Mouse (Mus musculus) retina, postnatal 7 days (tissue): ENCODE results near the gene Tbx15.
"Not testable (repeated sequence)": the region's sequence is repeated elsewhere in the genome, so short reads cannot be mapped to it uniquely, and the experiment has no call there.

ENCODE experiments used
- DNase-seq: peaks from one replicate; pipeline ENCODE4 v3.0.0-alpha.2; 2012; ENCODE audit warnings: low read depth, low spot score

Tbx15 gene

GRCm38 (mm10) chr3:99266752-99267303 lies 26.6 kb downstream of the Tbx15 start:
- no peak for DNase-seq

GRCm38 (mm10) chr3:99277973-99278580 lies 37.9 kb downstream of the Tbx15 start:
- DNase-seq, result no peak

- no peak for DNase-seq
Observed at GRCm38 (mm10) chr3:99279718-99280117, 39.5 kb downstream of the Tbx15 start.

GRCm38 (mm10) chr3:99281453-99281852 lies 41.3 kb downstream of the Tbx15 start:
- DNase-seq, result no peak

GRCm38 (mm10) chr3:99288302-99288701 lies 48.1 kb downstream of the Tbx15 start:
- DNase-seq, result no peak

- peak; percentile 9 for DNase-seq
Observed at GRCm38 (mm10) chr3:99290064-99290702, 50.0 kb downstream of the Tbx15 start.

- no peak for DNase-seq
Observed at GRCm38 (mm10) chr3:99290878-99291277, 50.7 kb downstream of the Tbx15 start.

- no peak for DNase-seq
Observed at GRCm38 (mm10) chr3:99291386-99291785, 51.2 kb downstream of the Tbx15 start.

- DNase-seq, result no peak
Observed at GRCm38 (mm10) chr3:99292531-99292931, 52.4 kb downstream of the Tbx15 start.

GRCm38 (mm10) chr3:99294209-99294608 lies 54.0 kb downstream of the Tbx15 start:
- not testable (repeated sequence) for DNase-seq

- no peak for DNase-seq
Observed at GRCm38 (mm10) chr3:99295301-99295700, 55.1 kb downstream of the Tbx15 start.

GRCm38 (mm10) chr3:99296186-99296585 lies 56.0 kb downstream of the Tbx15 start:
- DNase-seq, result no peak

- DNase-seq, result no peak
Observed at GRCm38 (mm10) chr3:99300846-99301245, 60.7 kb downstream of the Tbx15 start.

- DNase-seq, result no peak
Observed at GRCm38 (mm10) chr3:99310877-99311276, 70.7 kb downstream of the Tbx15 start.

GRCm38 (mm10) chr3:99311943-99312635 lies 71.9 kb downstream of the Tbx15 start:
- no peak for DNase-seq

GRCm38 (mm10) chr3:99322345-99322744 lies 82.2 kb downstream of the Tbx15 start:
- DNase-seq, result no peak

GRCm38 (mm10) chr3:99329316-99329715 lies 89.1 kb downstream of the Tbx15 start:
- DNase-seq, result no peak

- DNase-seq, result no peak
Observed at GRCm38 (mm10) chr3:99331086-99331485, 90.9 kb downstream of the Tbx15 start.

GRCm38 (mm10) chr3:99336866-99337265 lies 96.7 kb downstream of the Tbx15 start:
- no peak for DNase-seq

- DNase-seq, result no peak
Observed at GRCm38 (mm10) chr3:99338756-99339155, 98.6 kb downstream of the Tbx15 start.

GRCm38 (mm10) chr3:99340021-99340420 lies 99.8 kb downstream of the Tbx15 start:
- no peak for DNase-seq

GRCm38 (mm10) chr3:99379616-99380250 lies 139.6 kb downstream of the Tbx15 start:
- DNase-seq, result no peak
